Mouse (Mus musculus): ENCODE data around the gene Gm11060. TPM values are rescaled to one million over a fixed set of nuclear protein-coding genes. Genes with fewer than 3 reads are reported as not detected.

Gm11060 gene
- polyA plus RNA-seq, 1 experiment from 2014 or later = not detected

- Histone ChIP-seq H3K27me3 (peaks cover 100% of the 10 kb centered on the region), H3K4me1 (peaks cover 12% of the 10 kb centered on the region), H3K9me3 (no peaks in the 10 kb centered on the region), H3K36me3 (replicated peaks) (no peaks in the 10 kb centered on the region), H3K4me3 (replicated peaks) (no peak overlapping the region), H3K9ac (no peak overlapping the region), H3K4me2 (no peak overlapping the region), H3K27ac (no peak overlapping the region)
- ATAC-seq (ENCODE audit: low FRiP score) = no peak
- 8% methylated on average over 2 of the region's 2 CpGs for WGBS
These were observed 39.9 kb downstream of the Gm11060 start for GRCm38 (mm10) chr2:105131811-105132100.

- Histone ChIP-seq H3K4me3 (replicated peaks) (no peak overlapping the region), H3K9ac (no peak overlapping the region), H3K27me3 (peaks cover 100% of the 10 kb centered on the region), H3K4me2 (no peak overlapping the region), H3K27ac (no peak overlapping the region), H3K9me3 (no peaks in the 10 kb centered on the region), H3K36me3 (replicated peaks) (no peaks in the 10 kb centered on the region), H3K4me1 (peaks cover 7% of the 10 kb centered on the region)
- 0% methylated on average over 17 of the region's 17 CpGs for WGBS
- no peak for ATAC-seq (ENCODE audit: low FRiP score)
These were observed 40.5 kb downstream of the Gm11060 start for GRCm38 (mm10) chr2:105132300-105132699.

GRCm38 (mm10) chr2:105132933-105133795 is 41.3 kb downstream of the Gm11060 start:
- Histone ChIP-seq H3K4me3 (replicated peaks) (no peak overlapping the region), H3K4me2 (no peak overlapping the region), H3K9me3 (no peaks in the 10 kb centered on the region), H3K36me3 (replicated peaks) (no peaks in the 10 kb centered on the region), H3K27ac (no peak overlapping the region), H3K9ac (no peak overlapping the region), H3K27me3 (peaks cover 96% of the 10 kb centered on the region), H3K4me1 (peaks cover 5% of the 10 kb centered on the region; the same call in 1 of the 2 replicates)
- no peak for ATAC-seq (ENCODE audit: low FRiP score)
- 1% methylated on average over 43 of the region's 43 CpGs for WGBS

GRCm38 (mm10) chr2:105134296-105134695 is 42.5 kb downstream of the Gm11060 start:
- Histone ChIP-seq H3K4me3 (replicated peaks) (no peak overlapping the region), H3K9me3 (no peaks in the 10 kb centered on the region), H3K4me1 (peaks cover 5% of the 10 kb centered on the region; the same call in 1 of the 2 replicates), H3K27ac (no peak overlapping the region), H3K9ac (no peak overlapping the region), H3K27me3 (peaks cover 94% of the 10 kb centered on the region), H3K36me3 (replicated peaks) (no peaks in the 10 kb centered on the region), H3K4me2 (no peak overlapping the region)
- under 1% methylated on average over 19 of the region's 19 CpGs for WGBS
- no peak for ATAC-seq (ENCODE audit: low FRiP score)

- H3K36me3 ChIP-seq (replicated peaks) = no peaks in the 10 kb centered on the region
- 83% methylated on average over 7 of the region's 7 CpGs for WGBS
- H3K9me3 ChIP-seq = no peaks in the 10 kb centered on the region
- H3K4me2 ChIP-seq = no peak overlapping the region
- peaks cover 8% of the 10 kb centered on the region; the same call in 1 of the 2 replicates for H3K4me1 ChIP-seq
- H3K27ac ChIP-seq = no peak overlapping the region
- ATAC-seq (ENCODE audit: low FRiP score) = no peak
- H3K27me3 ChIP-seq = peaks cover 51% of the 10 kb centered on the region
- no peak overlapping the region for H3K9ac ChIP-seq
- H3K4me3 ChIP-seq (replicated peaks) = no peak overlapping the region
These were observed 47.7 kb downstream of the Gm11060 start for GRCm38 (mm10) chr2:105139471-105139870.

GRCm38 (mm10) chr2:105141371-105141770 is 49.6 kb downstream of the Gm11060 start:
- ATAC-seq (ENCODE audit: low FRiP score) = no peak
- 32% methylated on average over 7 of the region's 7 CpGs for WGBS
- peaks cover 32% of the 10 kb centered on the region for H3K27me3 ChIP-seq

More at GRCm38 (mm10) chr2:105141371-105141770, 49.6 kb downstream of the Gm11060 start:
- no peak overlapping the region for H3K27ac ChIP-seq
- no peaks in the 10 kb centered on the region for H3K36me3 ChIP-seq (replicated peaks)
- H3K9me3 ChIP-seq = no peaks in the 10 kb centered on the region
- H3K4me3 ChIP-seq (replicated peaks) = no peak overlapping the region
- H3K4me2 ChIP-seq = no peak overlapping the region
- H3K4me1 ChIP-seq = peaks cover 8% of the 10 kb centered on the region; the same call in 1 of the 2 replicates
- no peak overlapping the region for H3K9ac ChIP-seq

Other genes with a start within 250 kb of the Gm11060 start
- gene Prrg4, start 242.1 kb upstream of the Gm11060 start, polyA plus RNA-seq (2016; fragmentation: Nextera tagmentation; extraction: Ambion mirVana) = 0.70 and 0.94 TPM in 2 replicates
- gene Ccdc73, start 224.2 kb upstream of the Gm11060 start, polyA plus RNA-seq (2016; fragmentation: Nextera tagmentation; extraction: Ambion mirVana) = 8.8 and 9.7 TPM in 2 replicates
- 242 and 248 TPM in 2 replicates for gene Eif3m, start 74.9 kb upstream of the Gm11060 start, polyA plus RNA-seq (2016; fragmentation: Nextera tagmentation; extraction: Ambion mirVana)
- gene Wt1, start 34.5 kb downstream of the Gm11060 start, polyA plus RNA-seq (2016; fragmentation: Nextera tagmentation; extraction: Ambion mirVana) = 0.37 TPM in 1 of 2 replicates, not detected in the other
- gene Them7, start 132.3 kb downstream of the Gm11060 start, polyA plus RNA-seq (2016; fragmentation: Nextera tagmentation; extraction: Ambion mirVana) = not detected in 2 replicates

All from forebrain, embryonic 12.5 days (tissue).